Mouse (Mus musculus): ENCODE measurements around the gene Gm17359. TPM values are rescaled to one million over a fixed set of nuclear protein-coding genes. Genes with fewer than 3 reads are reported as not detected.

Gene Gm17359
- polyA plus RNA-seq, 1 experiment from 2014 or later = not detected

DNA sequence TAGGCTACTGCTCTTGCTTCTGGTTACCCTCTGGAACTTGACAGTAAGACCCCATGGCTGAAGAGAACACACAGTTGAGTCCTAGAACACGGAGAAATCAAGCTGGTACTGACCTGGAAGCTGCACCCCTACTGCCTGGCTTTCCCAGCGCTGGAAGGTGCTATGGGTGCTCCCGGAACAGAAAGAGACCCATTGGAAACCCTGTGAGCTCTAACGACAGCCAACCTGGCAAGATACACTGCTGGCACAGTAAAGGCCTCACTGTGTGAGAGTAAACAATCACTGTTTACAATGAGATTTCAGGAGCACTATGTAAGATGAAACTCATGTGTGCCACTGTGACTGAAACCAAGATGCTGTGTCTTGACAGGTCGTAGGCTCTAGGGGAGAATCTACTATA is 78.6 kb downstream of the Gm17359 start:
- Histone ChIP-seq H3K36me3 (ENCODE audit: control insufficient read depth, insufficient read depth, low read length) (no peaks in the 10 kb centered on the region), H3K27ac (ENCODE audit: low read depth) (no peak overlapping the region), H3K4me3 (ENCODE audit: low read depth, low read length) (no peak overlapping the region), H3K27me3 (replicated peaks; ENCODE audit: control insufficient read depth, insufficient read depth, low read length) (no peaks in the 10 kb centered on the region), H3K4me1 (replicated peaks; ENCODE audit: control insufficient read depth, insufficient read depth, low read length) (peaks cover 3% of the 10 kb centered on the region; the same call in 1 of the 2 replicates), H3K9me3 (ENCODE audit: control insufficient read depth, low read length) (no peaks in the 10 kb centered on the region), H3K4me2 (ENCODE audit: low read length) (no peak overlapping the region), H3K9ac (ENCODE audit: low read length) (no peak overlapping the region)
- DNase-seq (ENCODE audit: low spot score) (no peak), ATAC-seq (replicated peaks; ENCODE audit: low FRiP score, low TSS enrichment, low read depth) (no peak)
- 75% methylated on average over 5 of the region's 5 CpGs for WGBS

DNA sequence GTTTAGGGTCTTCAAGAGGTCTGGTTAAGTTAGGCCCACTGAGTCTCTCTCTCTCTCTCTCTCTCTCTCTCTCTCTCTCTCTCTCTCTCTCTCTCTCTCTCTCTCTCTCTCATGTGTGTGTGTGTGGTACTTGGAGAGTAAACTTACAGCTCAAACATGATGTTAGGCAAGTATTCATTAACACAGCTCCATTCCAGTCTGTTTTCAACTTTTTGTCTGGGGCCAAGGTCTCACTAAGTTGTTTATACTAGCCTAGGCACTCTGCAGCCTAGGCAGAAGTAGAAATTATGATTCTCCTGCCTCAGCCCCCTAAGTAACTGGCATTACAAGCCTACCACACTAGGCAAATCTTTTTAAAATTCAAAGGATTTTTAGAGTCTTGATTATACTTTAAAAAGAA is 79.5 kb downstream of the Gm17359 start:
- DNase-seq (ENCODE audit: low spot score) (no peak), ATAC-seq (replicated peaks; ENCODE audit: low FRiP score, low TSS enrichment, low read depth) (no peak)
- Histone ChIP-seq H3K36me3 (ENCODE audit: control insufficient read depth, insufficient read depth, low read length) (no peaks in the 10 kb centered on the region), H3K4me3 (ENCODE audit: low read depth, low read length) (no peak overlapping the region), H3K27ac (ENCODE audit: low read depth) (no peak overlapping the region), H3K9me3 (ENCODE audit: control insufficient read depth, low read length) (no peaks in the 10 kb centered on the region), H3K9ac (ENCODE audit: low read length) (no peak overlapping the region), H3K4me1 (replicated peaks; ENCODE audit: control insufficient read depth, insufficient read depth, low read length) (no peaks in the 10 kb centered on the region), H3K27me3 (replicated peaks; ENCODE audit: control insufficient read depth, insufficient read depth, low read length) (no peaks in the 10 kb centered on the region), H3K4me2 (ENCODE audit: low read length) (no peak overlapping the region)

DNA sequence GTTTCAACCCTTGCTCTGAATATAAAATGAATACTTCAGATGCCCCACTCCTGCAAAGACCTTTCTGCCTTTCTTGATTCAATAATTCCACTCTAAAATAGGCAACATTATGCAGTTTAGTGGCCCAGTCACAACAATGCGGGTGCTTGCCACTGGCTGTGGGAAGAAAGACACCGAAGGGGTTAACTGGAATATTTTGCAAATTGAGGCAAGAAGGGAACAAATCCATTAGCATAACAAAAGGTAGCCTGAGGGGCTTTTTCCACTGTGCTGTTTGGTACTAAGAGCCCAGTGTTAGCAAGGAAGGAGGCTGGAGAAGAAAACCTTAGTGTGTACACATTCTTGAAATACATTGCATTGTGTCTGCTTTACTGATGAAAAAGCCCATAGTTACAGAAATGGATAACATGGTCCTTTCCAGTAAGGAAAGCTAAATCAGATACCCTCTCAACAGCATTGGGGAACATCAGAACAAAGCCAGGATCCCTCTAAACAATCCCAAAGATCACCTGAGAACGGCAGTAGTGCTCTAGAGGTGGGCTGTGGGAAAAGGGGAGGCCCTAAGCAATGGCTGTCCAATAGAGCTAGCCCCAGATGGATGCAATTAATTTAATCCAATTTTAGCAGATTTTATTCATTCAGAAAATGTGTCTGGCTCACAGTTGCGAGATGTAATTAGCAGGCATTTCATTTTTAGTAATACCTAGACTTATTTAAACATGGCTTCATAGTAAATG is 80.7 kb downstream of the Gm17359 start:
- no peaks in the 10 kb centered on the region for H3K9me3 ChIP-seq (ENCODE audit: control insufficient read depth, low read length)
- WGBS = 65% methylated on average over 4 of the region's 4 CpGs

DNA sequence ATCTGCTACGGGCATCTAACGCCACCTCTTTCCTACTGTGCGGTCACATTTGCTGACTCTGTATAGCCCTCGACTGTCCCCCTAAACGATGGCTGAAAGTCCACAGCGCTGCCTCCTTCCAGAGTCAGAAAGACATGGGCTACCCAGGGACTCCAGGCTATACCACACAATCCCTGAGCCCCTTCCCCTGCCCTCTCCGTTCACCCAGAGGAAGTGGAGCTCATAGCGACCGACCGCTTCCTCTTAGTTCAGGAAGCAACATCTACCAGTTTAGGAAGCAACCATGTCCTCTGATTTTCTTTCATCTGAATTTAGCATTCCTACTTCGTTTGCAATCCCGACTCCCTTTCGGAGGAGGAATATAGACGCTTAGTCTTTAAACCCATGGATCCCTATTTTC is 82.5 kb downstream of the Gm17359 start:
- H3K36me3 ChIP-seq (ENCODE audit: control insufficient read depth, insufficient read depth, low read length) = no peaks in the 10 kb centered on the region
- no peak overlapping the region for H3K4me3 ChIP-seq (ENCODE audit: low read depth, low read length)
- DNase-seq (ENCODE audit: low spot score) = no peak
- ATAC-seq (replicated peaks; ENCODE audit: low FRiP score, low TSS enrichment, low read depth) = no peak
- H3K4me1 ChIP-seq (replicated peaks; ENCODE audit: control insufficient read depth, insufficient read depth, low read length) = no peaks in the 10 kb centered on the region
- no peaks in the 10 kb centered on the region for H3K27me3 ChIP-seq (replicated peaks; ENCODE audit: control insufficient read depth, insufficient read depth, low read length)
- H3K27ac ChIP-seq (ENCODE audit: low read depth) = no peak overlapping the region
- H3K9me3 ChIP-seq (ENCODE audit: control insufficient read depth, low read length) = no peaks in the 10 kb centered on the region
- WGBS = 88% methylated on average over 14 of the region's 14 CpGs
- H3K9ac ChIP-seq (ENCODE audit: low read length) = no peak overlapping the region
- no peak overlapping the region for H3K4me2 ChIP-seq (ENCODE audit: low read length)

More for the DNA sequence above, 80.7 kb downstream of the Gm17359 start:
- Histone ChIP-seq H3K27me3 (replicated peaks; ENCODE audit: control insufficient read depth, insufficient read depth, low read length) (no peaks in the 10 kb centered on the region), H3K4me1 (replicated peaks; ENCODE audit: control insufficient read depth, insufficient read depth, low read length) (no peaks in the 10 kb centered on the region), H3K27ac (ENCODE audit: low read depth) (no peak overlapping the region), H3K4me3 (ENCODE audit: low read depth, low read length) (no peak overlapping the region), H3K9ac (ENCODE audit: low read length) (no peak overlapping the region), H3K36me3 (ENCODE audit: control insufficient read depth, insufficient read depth, low read length) (no peaks in the 10 kb centered on the region), H3K4me2 (ENCODE audit: low read length) (no peak overlapping the region)
- ATAC-seq (replicated peaks; ENCODE audit: low FRiP score, low TSS enrichment, low read depth) = no peak
- DNase-seq (ENCODE audit: low spot score) = no peak

DNA sequence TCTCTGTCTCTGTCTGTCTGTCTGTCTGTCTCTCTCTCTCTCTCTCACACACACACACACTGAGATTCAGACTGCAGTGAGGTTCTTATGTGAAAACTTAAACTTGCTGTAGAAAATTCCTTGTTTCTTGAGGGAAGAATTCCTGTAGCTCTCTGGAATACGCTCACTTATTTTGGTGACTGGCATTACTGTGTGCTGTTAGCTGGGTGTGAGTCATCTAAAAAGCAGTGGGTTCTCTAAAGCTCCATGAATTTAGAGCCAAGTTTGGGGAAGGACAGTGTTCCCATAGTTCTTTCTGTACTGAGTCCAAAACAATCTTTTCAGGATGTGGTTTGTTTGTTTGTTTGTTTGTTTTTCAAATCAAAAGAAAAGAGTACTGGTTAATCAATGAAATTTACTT is 89.0 kb downstream of the Gm17359 start:
- no peak overlapping the region for H3K27ac ChIP-seq (ENCODE audit: low read depth)
- H3K4me3 ChIP-seq (ENCODE audit: low read depth, low read length) = no peak overlapping the region
- DNase-seq (ENCODE audit: low spot score) (no peak), ATAC-seq (replicated peaks; ENCODE audit: low FRiP score, low TSS enrichment, low read depth) (no peak)
- no peak overlapping the region for H3K9ac ChIP-seq (ENCODE audit: low read length)
- H3K9me3 ChIP-seq (ENCODE audit: control insufficient read depth, low read length) = no peaks in the 10 kb centered on the region
- 88% methylated on average over 1 of the region's 1 CpGs for WGBS
- H3K4me2 ChIP-seq (ENCODE audit: low read length) = no peak overlapping the region
- no peaks in the 10 kb centered on the region for H3K36me3 ChIP-seq (ENCODE audit: control insufficient read depth, insufficient read depth, low read length)
- H3K4me1 ChIP-seq (replicated peaks; ENCODE audit: control insufficient read depth, insufficient read depth, low read length) = no peaks in the 10 kb centered on the region
- H3K27me3 ChIP-seq (replicated peaks; ENCODE audit: control insufficient read depth, insufficient read depth, low read length) = no peaks in the 10 kb centered on the region

DNA sequence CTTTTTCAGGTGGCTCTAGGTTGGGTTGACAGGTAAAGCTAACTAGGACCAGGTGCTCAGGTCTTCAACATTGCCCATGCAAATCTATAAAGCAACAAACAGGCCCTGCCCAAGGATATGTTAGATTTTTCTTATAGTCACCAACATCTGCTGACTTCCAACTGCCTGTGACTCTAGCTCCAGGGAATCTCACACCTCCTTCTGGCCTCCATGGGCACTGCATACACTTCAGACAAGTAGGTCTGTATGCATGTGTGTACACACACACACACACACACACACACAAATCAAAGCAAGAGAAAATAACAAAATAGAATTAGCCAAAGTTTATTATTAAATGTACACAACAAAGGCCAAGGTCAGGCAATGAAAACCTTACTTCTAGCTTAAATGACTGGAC is 97.1 kb downstream of the Gm17359 start:
- no peak overlapping the region for H3K4me3 ChIP-seq (ENCODE audit: low read depth, low read length)
- DNase-seq (ENCODE audit: low spot score) (no peak), ATAC-seq (replicated peaks; ENCODE audit: low FRiP score, low TSS enrichment, low read depth) (no peak)
- H3K4me1 ChIP-seq (replicated peaks; ENCODE audit: control insufficient read depth, insufficient read depth, low read length) = no peaks in the 10 kb centered on the region
- H3K36me3 ChIP-seq (ENCODE audit: control insufficient read depth, insufficient read depth, low read length) = no peaks in the 10 kb centered on the region
- no peak overlapping the region for H3K9ac ChIP-seq (ENCODE audit: low read length)
- H3K27me3 ChIP-seq (replicated peaks; ENCODE audit: control insufficient read depth, insufficient read depth, low read length) = no peaks in the 10 kb centered on the region
- no peak overlapping the region for H3K4me2 ChIP-seq (ENCODE audit: low read length)
- no peak overlapping the region for H3K27ac ChIP-seq (ENCODE audit: low read depth)
- no peaks in the 10 kb centered on the region for H3K9me3 ChIP-seq (ENCODE audit: control insufficient read depth, low read length)

DNA sequence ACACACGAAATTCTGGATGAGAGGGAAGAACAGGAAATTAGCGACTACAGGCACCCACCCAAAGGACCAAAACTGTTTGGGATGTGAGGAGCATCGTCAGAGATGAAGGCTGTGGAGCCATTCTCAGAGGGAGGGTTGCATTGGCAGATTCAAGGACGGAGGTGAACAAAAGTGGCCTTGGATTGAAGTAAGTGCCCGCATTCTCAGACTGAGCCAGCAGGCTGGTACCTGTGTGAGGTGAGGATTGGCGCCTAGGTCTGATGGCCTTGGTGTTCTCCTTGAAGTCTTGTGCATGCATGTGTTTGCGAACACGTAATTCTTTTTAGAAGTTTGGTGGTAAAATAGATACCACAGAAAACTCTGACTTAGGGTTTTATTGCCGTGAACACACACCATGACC is 98.0 kb downstream of the Gm17359 start:
- H3K9me3 ChIP-seq (ENCODE audit: control insufficient read depth, low read length) = no peaks in the 10 kb centered on the region
- no peaks in the 10 kb centered on the region for H3K27me3 ChIP-seq (replicated peaks; ENCODE audit: control insufficient read depth, insufficient read depth, low read length)
- H3K27ac ChIP-seq (ENCODE audit: low read depth) = no peak overlapping the region
- no peaks in the 10 kb centered on the region for H3K36me3 ChIP-seq (ENCODE audit: control insufficient read depth, insufficient read depth, low read length)
- H3K4me1 ChIP-seq (replicated peaks; ENCODE audit: control insufficient read depth, insufficient read depth, low read length) = no peaks in the 10 kb centered on the region
- DNase-seq (ENCODE audit: low spot score) (no peak), ATAC-seq (replicated peaks; ENCODE audit: low FRiP score, low TSS enrichment, low read depth) (no peak)
- 81% methylated on average over 9 of the region's 9 CpGs for WGBS
- no peak overlapping the region for H3K4me3 ChIP-seq (ENCODE audit: low read depth, low read length)
- no peak overlapping the region for H3K4me2 ChIP-seq (ENCODE audit: low read length)
- no peak overlapping the region for H3K9ac ChIP-seq (ENCODE audit: low read length)

DNA sequence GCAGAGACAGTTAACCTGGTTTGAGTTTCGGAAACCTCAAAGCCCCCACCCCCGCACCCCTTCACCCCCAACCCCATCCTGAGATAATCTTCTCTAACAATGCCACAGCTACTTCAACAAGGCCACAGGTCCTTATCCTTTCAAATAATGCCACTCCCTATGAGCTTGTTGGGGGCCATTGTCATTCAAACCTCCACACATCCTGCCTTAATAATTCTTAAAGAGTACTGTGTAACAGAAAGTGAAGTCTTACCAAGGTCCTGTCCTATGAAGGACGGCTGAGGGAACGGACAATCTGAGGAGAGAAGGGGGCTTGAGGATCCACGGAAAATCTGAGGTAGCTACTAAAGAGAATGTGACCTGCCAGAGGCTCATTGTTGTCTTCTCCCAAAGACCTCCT is 98.5 kb downstream of the Gm17359 start:
- Histone ChIP-seq H3K9ac (ENCODE audit: low read length) (no peak overlapping the region), H3K4me2 (ENCODE audit: low read length) (no peak overlapping the region), H3K4me3 (ENCODE audit: low read depth, low read length) (no peak overlapping the region), H3K9me3 (ENCODE audit: control insufficient read depth, low read length) (no peaks in the 10 kb centered on the region), H3K27ac (ENCODE audit: low read depth) (no peak overlapping the region), H3K4me1 (replicated peaks; ENCODE audit: control insufficient read depth, insufficient read depth, low read length) (no peaks in the 10 kb centered on the region), H3K27me3 (replicated peaks; ENCODE audit: control insufficient read depth, insufficient read depth, low read length) (no peaks in the 10 kb centered on the region), H3K36me3 (ENCODE audit: control insufficient read depth, insufficient read depth, low read length) (no peaks in the 10 kb centered on the region)
- DNase-seq (ENCODE audit: low spot score) (no peak), ATAC-seq (replicated peaks; ENCODE audit: low FRiP score, low TSS enrichment, low read depth) (no peak)
- WGBS = 58% methylated on average over 5 of the region's 5 CpGs

DNA sequence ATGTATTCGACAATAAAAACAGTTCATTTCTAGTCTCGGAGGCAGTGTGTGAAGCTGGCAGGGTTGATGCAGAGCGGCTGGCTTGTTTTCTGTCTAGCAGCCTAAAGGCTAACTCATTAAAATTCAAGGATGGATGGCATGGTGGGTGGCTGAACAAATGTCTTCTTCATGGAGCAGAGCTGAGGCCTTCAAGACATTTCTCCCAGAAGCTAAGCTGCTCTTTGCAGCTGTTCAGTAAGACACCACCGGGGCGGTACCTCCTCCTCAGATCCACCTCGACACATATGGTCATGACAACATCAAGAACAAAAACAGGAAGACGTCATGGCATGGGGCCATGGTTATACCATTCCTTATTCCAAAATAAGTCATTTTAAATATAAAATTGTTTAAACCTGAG is 99.7 kb downstream of the Gm17359 start:
- Histone ChIP-seq H3K27me3 (replicated peaks; ENCODE audit: control insufficient read depth, insufficient read depth, low read length) (no peaks in the 10 kb centered on the region), H3K4me2 (ENCODE audit: low read length) (no peak overlapping the region), H3K4me3 (ENCODE audit: low read depth, low read length) (no peak overlapping the region), H3K36me3 (ENCODE audit: control insufficient read depth, insufficient read depth, low read length) (no peaks in the 10 kb centered on the region), H3K4me1 (replicated peaks; ENCODE audit: control insufficient read depth, insufficient read depth, low read length) (no peaks in the 10 kb centered on the region), H3K27ac (ENCODE audit: low read depth) (no peak overlapping the region), H3K9me3 (ENCODE audit: control insufficient read depth, low read length) (no peaks in the 10 kb centered on the region), H3K9ac (ENCODE audit: low read length) (no peak overlapping the region)
- ATAC-seq (replicated peaks; ENCODE audit: low FRiP score, low TSS enrichment, low read depth) (no peak), DNase-seq (ENCODE audit: low spot score) (no peak)
- 89% methylated on average over 7 of the region's 7 CpGs for WGBS

Data from intestine, embryonic 14.5 days (tissue).